Mouse (Mus musculus): ENCODE data around the gene Gm9789. TPM values are rescaled to one million over a fixed set of nuclear protein-coding genes. Genes with fewer than 3 reads are reported as not detected.

The Gm9789 gene
- polyA plus RNA-seq, 1 experiment from 2014 or later = not detected

Other genes starting within 250 kb of the Gm9789 start
- gene Krtap19-9b, start 225.7 kb upstream of the Gm9789 start, polyA plus RNA-seq (2014; fragmentation: Nextera tagmentation; extraction: Ambion mirVana) = not detected in 2 replicates
- gene Krtap16-3, start 195.1 kb upstream of the Gm9789 start, polyA plus RNA-seq (2014; fragmentation: Nextera tagmentation; extraction: Ambion mirVana) = not detected in 2 replicates
- gene Krtap22-2, start 147.2 kb upstream of the Gm9789 start, polyA plus RNA-seq (2014; fragmentation: Nextera tagmentation; extraction: Ambion mirVana) = not detected in 2 replicates
- gene Gm10229, start 142.7 kb upstream of the Gm9789 start, polyA plus RNA-seq (2014; fragmentation: Nextera tagmentation; extraction: Ambion mirVana) = not detected in 2 replicates
- not detected in 2 replicates for gene Krtap6-1, start 126.3 kb upstream of the Gm9789 start, polyA plus RNA-seq (2014; fragmentation: Nextera tagmentation; extraction: Ambion mirVana)
- gene Gm10228, start 116.5 kb upstream of the Gm9789 start, polyA plus RNA-seq (2014; fragmentation: Nextera tagmentation; extraction: Ambion mirVana) = not detected in 2 replicates
- gene Krtap6-5, start 110.1 kb upstream of the Gm9789 start, polyA plus RNA-seq (2014; fragmentation: Nextera tagmentation; extraction: Ambion mirVana) = not detected in 2 replicates
- gene 1110025L11Rik, start 94.0 kb upstream of the Gm9789 start, polyA plus RNA-seq (2014; fragmentation: Nextera tagmentation; extraction: Ambion mirVana) = not detected in 2 replicates
- gene Krtap6-3, start 73.9 kb upstream of the Gm9789 start, polyA plus RNA-seq (2014; fragmentation: Nextera tagmentation; extraction: Ambion mirVana) = not detected in 2 replicates
- gene Gm6358, start 17.1 kb upstream of the Gm9789 start, polyA plus RNA-seq (2014; fragmentation: Nextera tagmentation; extraction: Ambion mirVana) = not detected in 2 replicates
- not detected in 2 replicates for gene Gm10061, start 6.9 kb upstream of the Gm9789 start, polyA plus RNA-seq (2014; fragmentation: Nextera tagmentation; extraction: Ambion mirVana)
- not detected in 2 replicates for gene Gm7735, start 11.5 kb downstream of the Gm9789 start, polyA plus RNA-seq (2014; fragmentation: Nextera tagmentation; extraction: Ambion mirVana)
- gene 1110057P08Rik, start 16.8 kb downstream of the Gm9789 start, polyA plus RNA-seq (2014; fragmentation: Nextera tagmentation; extraction: Ambion mirVana) = not detected in 2 replicates
- gene Krtap20-2, start 47.9 kb downstream of the Gm9789 start, polyA plus RNA-seq (2014; fragmentation: Nextera tagmentation; extraction: Ambion mirVana) = not detected in 2 replicates
- not detected in 2 replicates for gene Krtap21-1, start 245.9 kb downstream of the Gm9789 start, polyA plus RNA-seq (2014; fragmentation: Nextera tagmentation; extraction: Ambion mirVana)